Mouse (Mus musculus) lung, adult 2 months (tissue): ENCODE data around the gene Ropn1.

ENCODE experiments used
- CTCF ChIP-seq: fragments of 200-500 bp; IDR thresholded peaks from 2 replicates; pipeline ENCODE4 v1.5.1; 2011; ENCODE audit warnings: mild to moderate bottlenecking, low read length, control low read depth; ENCODE audit not compliant: insufficient read depth
- POLR2A ChIP-seq: fragments of 200-500 bp; IDR thresholded peaks from 2 replicates; pipeline ENCODE4 v1.6.1; 2011; ENCODE audit warnings: low read depth, mild to moderate bottlenecking, control low read depth, low read length, borderline replicate concordance; ENCODE audit errors: extremely low read depth

- no peak for TF ChIP-seq CTCF
- no peak for TF ChIP-seq POLR2A
Measured at GRCm38 (mm10) chr16:34664553-34664952, 14.8 kb downstream of the Ropn1 start.
